In the genomic region with DNA sequence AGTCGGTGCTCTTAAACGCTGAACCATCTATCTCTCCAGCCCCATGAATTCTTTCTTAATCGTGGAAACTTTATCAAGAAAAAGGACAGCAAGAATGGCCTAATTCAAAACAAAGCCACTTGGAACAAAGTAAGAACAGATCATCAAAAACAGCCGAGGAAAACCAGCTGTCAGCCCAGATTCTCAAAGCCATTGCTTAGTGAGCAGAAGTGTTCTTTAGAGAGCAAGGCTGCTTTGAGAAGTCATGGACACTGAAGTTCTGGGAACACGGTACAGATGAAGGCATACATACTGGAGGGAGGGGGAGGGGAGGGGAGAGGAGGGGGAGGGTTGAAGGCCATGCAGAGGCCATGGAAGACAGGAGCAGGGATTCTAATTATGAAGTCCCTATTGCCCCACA, we compare ENCODE assay signal across 29 mouse cellular contexts. TPM values are rescaled to one million over a fixed set of nuclear protein-coding genes. Genes with fewer than 3 reads are reported as not detected.
DNase-seq lines count a peak whose midpoint lies in the region; ATAC-seq and TF ChIP-seq lines count a peak whose summit lies in the region.
"Had no signal": no experiment of that assay in that cellular context is flagged by ENCODE, and none has a peak within 500 bp of the region (broad histone marks: within the 10 kb centered on the region; RNA-seq: fewer than 3 reads in every experiment).

No protein-coding gene starts in this region.

- DNase-seq in kidney, postnatal 0 days (ENCODE audit: low spot score): peak; percentile 17
- peak; percentile 57 for DNase-seq in lung, embryonic 14.5 days
- no peak for DNase-seq in lung, postnatal 36 days
- peak; percentile 78 for DNase-seq in lung, postnatal 0 days (ENCODE audit: low spot score)
- no peak for DNase-seq in lung, postnatal 25 days (ENCODE audit: low spot score)
- DNase-seq in embryo, embryonic 9.5 days (ENCODE audit: extremely low spot score): no peak
- DNase-seq: adrenal gland, adult 2 months; adrenal gland, postnatal 14 days; B cell, adult 2 months; cerebellum, adult 11 months; cerebellum, adult 2 months; cerebellum, adult 9-11 months; cerebellum, postnatal 25 days; gastrocnemius, postnatal 25 days; heart, adult 2 months; heart, postnatal 14 days had no signal

- TF ChIP-seq EP300 in lung, postnatal 0 days (IDR thresholded peaks at IDR 0.05): no peak

- no peak overlapping the region for H3K4me3 ChIP-seq in kidney, postnatal 0 days (replicated peaks; ENCODE audit: low read depth, low read length)
- no peak overlapping the region for H3K4me3 ChIP-seq in kidney, embryonic 14.5 days (ENCODE audit: low read length)
- H3K4me3 ChIP-seq in lung, embryonic 14.5 days (ENCODE audit: low read depth, low read length): no peak overlapping the region
- H3K4me3 ChIP-seq in lung, postnatal 0 days (ENCODE audit: low read depth, low read length): no peak overlapping the region
- H3K4me3 ChIP-seq: embryonic facial prominence, embryonic 10.5 days; embryonic facial prominence, embryonic 13.5 days; erythroblast, embryonic 14.5 days; forebrain, embryonic 12.5 days; forebrain, embryonic 15.5 days; heart, adult 2 months; heart, embryonic 10.5 days; heart, embryonic 13.5 days; hindbrain, embryonic 12.5 days; hindbrain, embryonic 15.5 days had no signal

- no peaks in the 10 kb centered on the region for H3K9me3 ChIP-seq in kidney, postnatal 0 days (replicated peaks; ENCODE audit: low read length)
- H3K9me3 ChIP-seq in kidney, embryonic 14.5 days (ENCODE audit: control insufficient read depth, low read length): no peaks in the 10 kb centered on the region
- no peaks in the 10 kb centered on the region for H3K9me3 ChIP-seq in lung, embryonic 14.5 days (ENCODE audit: low read depth, low read length)
- H3K9me3 ChIP-seq in lung, postnatal 0 days (ENCODE audit: low read length): no peaks in the 10 kb centered on the region
- H3K9me3 ChIP-seq: embryonic facial prominence, embryonic 10.5 days; embryonic facial prominence, embryonic 13.5 days; forebrain, embryonic 12.5 days; forebrain, embryonic 15.5 days; G1E; heart, embryonic 10.5 days; heart, embryonic 13.5 days; hindbrain, embryonic 12.5 days; hindbrain, embryonic 15.5 days had no signal

- H3K27ac ChIP-seq in kidney, postnatal 0 days: no peak overlapping the region
- no peak overlapping the region for H3K27ac ChIP-seq in kidney, embryonic 14.5 days (ENCODE audit: low read depth, low read length)
- no peak overlapping the region for H3K27ac ChIP-seq in lung, embryonic 14.5 days (ENCODE audit: low read depth)
- H3K27ac ChIP-seq in lung, postnatal 0 days (ENCODE audit: low read length): no peak overlapping the region; the same call in 1 of the 2 replicates
- H3K27ac ChIP-seq: embryonic facial prominence, embryonic 10.5 days; embryonic facial prominence, embryonic 13.5 days; forebrain, embryonic 12.5 days; forebrain, embryonic 15.5 days; heart, adult 2 months; heart, embryonic 10.5 days; heart, embryonic 13.5 days; hindbrain, embryonic 12.5 days; hindbrain, embryonic 15.5 days had no signal

- H3K27me3 ChIP-seq in kidney, postnatal 0 days (ENCODE audit: insufficient read depth, low read length): no peaks in the 10 kb centered on the region
- no peaks in the 10 kb centered on the region for H3K27me3 ChIP-seq in kidney, embryonic 14.5 days (ENCODE audit: control insufficient read depth, insufficient read depth, low read length)
- H3K27me3 ChIP-seq in lung, embryonic 14.5 days (ENCODE audit: insufficient read depth, low read length): no peaks in the 10 kb centered on the region
- H3K27me3 ChIP-seq in lung, postnatal 0 days (replicated peaks; ENCODE audit: insufficient read depth, low read length): no peaks in the 10 kb centered on the region
- H3K27me3 ChIP-seq: CH12.LX; forebrain, embryonic 12.5 days; forebrain, embryonic 15.5 days; hindbrain, embryonic 12.5 days; hindbrain, embryonic 15.5 days; Patski had no signal

- H3K4me2 ChIP-seq in kidney, postnatal 0 days (ENCODE audit: low read length): no peak overlapping the region
- no peak overlapping the region for H3K4me2 ChIP-seq in kidney, embryonic 14.5 days (replicated peaks; ENCODE audit: low read depth, low read length)
- no peak overlapping the region for H3K4me2 ChIP-seq in lung, embryonic 14.5 days
- H3K4me2 ChIP-seq in lung, postnatal 0 days (replicated peaks; ENCODE audit: low read depth, low read length): no peak overlapping the region
- H3K4me2 ChIP-seq: embryonic facial prominence, embryonic 13.5 days; forebrain, embryonic 12.5 days; forebrain, embryonic 15.5 days; heart, embryonic 13.5 days; hindbrain, embryonic 12.5 days; hindbrain, embryonic 15.5 days had no signal

- no peak for TF ChIP-seq CTCF in kidney, postnatal 0 days (IDR thresholded peaks at IDR 0.05; ENCODE audit: low read depth)
- TF ChIP-seq CTCF in lung, embryonic 14.5 days (IDR thresholded peaks at IDR 0.05; ENCODE audit: low read depth): no peak
- no peak for TF ChIP-seq CTCF in lung, postnatal 0 days (IDR thresholded peaks at IDR 0.05)

- H3K4me1 ChIP-seq in kidney, postnatal 0 days (replicated peaks; ENCODE audit: insufficient read depth, low read length): no peaks in the 10 kb centered on the region
- no peaks in the 10 kb centered on the region for H3K4me1 ChIP-seq in kidney, embryonic 14.5 days (ENCODE audit: control insufficient read depth, insufficient read depth, low read length)
- no peaks in the 10 kb centered on the region for H3K4me1 ChIP-seq in lung, embryonic 14.5 days (ENCODE audit: insufficient read depth)
- no peaks in the 10 kb centered on the region for H3K4me1 ChIP-seq in lung, postnatal 0 days (ENCODE audit: insufficient read depth, low read depth, low read length)
- H3K4me1 ChIP-seq: embryonic facial prominence, embryonic 13.5 days; forebrain, embryonic 12.5 days; forebrain, embryonic 15.5 days; heart, embryonic 10.5 days; hindbrain, embryonic 12.5 days; hindbrain, embryonic 15.5 days had no signal

- no peak overlapping the region for H3K9ac ChIP-seq in kidney, postnatal 0 days (ENCODE audit: low read depth, low read length)
- no peak overlapping the region for H3K9ac ChIP-seq in kidney, embryonic 14.5 days (ENCODE audit: low read depth, low read length)
- no peak overlapping the region for H3K9ac ChIP-seq in lung, embryonic 14.5 days
- no peak overlapping the region for H3K9ac ChIP-seq in lung, postnatal 0 days (replicated peaks; ENCODE audit: low read depth)
- H3K9ac ChIP-seq: embryonic facial prominence, embryonic 13.5 days; forebrain, embryonic 12.5 days; forebrain, embryonic 15.5 days; heart, embryonic 13.5 days; hindbrain, embryonic 12.5 days; hindbrain, embryonic 15.5 days had no signal

- H3K36me3 ChIP-seq in kidney, postnatal 0 days (ENCODE audit: insufficient read depth, low read length): 0 out of 2 replicates have a peak, but pooled peaks cover 18% of the 10 kb centered on the region
- H3K36me3 ChIP-seq in kidney, embryonic 14.5 days (ENCODE audit: control insufficient read depth, insufficient read depth, low read length): no peaks in the 10 kb centered on the region; the same call in 1 of the 2 replicates
- H3K36me3 ChIP-seq in lung, embryonic 14.5 days (ENCODE audit: insufficient read depth): 0 out of 2 replicates have a peak, but pooled peaks cover 3% of the 10 kb centered on the region
- peaks cover 5% of the 10 kb centered on the region; the same call in 1 of the 2 replicates for H3K36me3 ChIP-seq in lung, postnatal 0 days (ENCODE audit: insufficient read depth, low read length)
- H3K36me3 ChIP-seq: embryonic facial prominence, embryonic 10.5 days; embryonic facial prominence, embryonic 13.5 days; forebrain, embryonic 12.5 days; forebrain, embryonic 15.5 days; G1E; heart, embryonic 10.5 days; hindbrain, embryonic 12.5 days; hindbrain, embryonic 15.5 days had no signal

- 67% methylated on average over 5 of the region's 5 CpGs for WGBS in kidney, postnatal 0 days
- WGBS in kidney, embryonic 14.5 days: 70% methylated on average over 5 of the region's 5 CpGs
- 33% methylated on average over 5 of the region's 5 CpGs for WGBS in lung, embryonic 14.5 days
- 53% methylated on average over 5 of the region's 5 CpGs for WGBS in lung, postnatal 0 days

- no peak for ATAC-seq in kidney, postnatal 0 days (replicated peaks; ENCODE audit: low FRiP score, low read depth)
- no peak for ATAC-seq in kidney, embryonic 14.5 days (ENCODE audit: low FRiP score, low TSS enrichment)
- ATAC-seq in lung, embryonic 14.5 days (ENCODE audit: insufficient read depth): peak; percentile 47; the same call in 1 of the 2 replicates
- peak; percentile 88 for ATAC-seq in lung, postnatal 0 days
- ATAC-seq: forebrain, embryonic 15.5 days; Patski had no signal

RNA-seq across cellular contexts. Expression of a gene that starts 13.5 kb away (rescaled TPM):
- 11.9 and 14.0 TPM in 2 replicates for polyA plus RNA-seq in kidney, postnatal 0 days (2015; fragmentation: Nextera tagmentation; extraction: Ambion mirVana)
- 10.2 and 12.2 TPM in 2 replicates for polyA plus RNA-seq in kidney, embryonic 14.5 days (2014; fragmentation: Nextera tagmentation; extraction: Ambion mirVana)
- polyA plus RNA-seq in lung, embryonic 14.5 days (2014; fragmentation: Nextera tagmentation; extraction: Ambion mirVana): 7.6 and 9.2 TPM in 2 replicates
- polyA plus RNA-seq in lung, postnatal 0 days (2015; fragmentation: Nextera tagmentation; extraction: Ambion mirVana): 15.3 and 18.1 TPM in 2 replicates

RNA-seq across cellular contexts. Expression of a gene that starts 43.3 kb away (rescaled TPM):
- polyA plus RNA-seq in kidney, postnatal 0 days (2015; fragmentation: Nextera tagmentation; extraction: Ambion mirVana): 54.9 and 62.9 TPM in 2 replicates
- 28.6 and 55.2 TPM in 2 replicates for polyA plus RNA-seq in kidney, embryonic 14.5 days (2014; fragmentation: Nextera tagmentation; extraction: Ambion mirVana)
- 24.0 and 32.4 TPM in 2 replicates for polyA plus RNA-seq in lung, embryonic 14.5 days (2014; fragmentation: Nextera tagmentation; extraction: Ambion mirVana)
- 45.6 and 57.1 TPM in 2 replicates for polyA plus RNA-seq in lung, postnatal 0 days (2015; fragmentation: Nextera tagmentation; extraction: Ambion mirVana)

RNA-seq across cellular contexts. Expression of a gene that starts 43.6 kb away (rescaled TPM):
- polyA plus RNA-seq in kidney, postnatal 0 days (2015; fragmentation: Nextera tagmentation; extraction: Ambion mirVana): 30.8 and 35.5 TPM in 2 replicates
- 32.9 and 57.7 TPM in 2 replicates for polyA plus RNA-seq in kidney, embryonic 14.5 days (2014; fragmentation: Nextera tagmentation; extraction: Ambion mirVana)
- polyA plus RNA-seq in lung, embryonic 14.5 days (2014; fragmentation: Nextera tagmentation; extraction: Ambion mirVana): 49.3 and 50.6 TPM in 2 replicates
- 25.4 and 27.9 TPM in 2 replicates for polyA plus RNA-seq in lung, postnatal 0 days (2015; fragmentation: Nextera tagmentation; extraction: Ambion mirVana)

RNA-seq across cellular contexts. Expression of a gene that starts 53.1 kb away (rescaled TPM):
- polyA plus RNA-seq in kidney, postnatal 0 days (2015; fragmentation: Nextera tagmentation; extraction: Ambion mirVana): 524 and 542 TPM in 2 replicates
- 316 and 388 TPM in 2 replicates for polyA plus RNA-seq in kidney, embryonic 14.5 days (2014; fragmentation: Nextera tagmentation; extraction: Ambion mirVana)
- polyA plus RNA-seq in lung, embryonic 14.5 days (2014; fragmentation: Nextera tagmentation; extraction: Ambion mirVana): 284 and 295 TPM in 2 replicates
- polyA plus RNA-seq in lung, postnatal 0 days (2015; fragmentation: Nextera tagmentation; extraction: Ambion mirVana): 207 and 222 TPM in 2 replicates

Comparison
In these comparisons a context has a peak if more than half of its experiments do, and no peak if none do; other contexts are left out.
1. DNase-seq: peak in kidney, postnatal 0 days (single experiment), lung, embryonic 14.5 days (single experiment) and lung, postnatal 0 days (single experiment); none in lung, postnatal 36 days (single experiment), lung, postnatal 25 days (single experiment) and embryo, embryonic 9.5 days (single experiment).
2. ATAC-seq: peak in lung, embryonic 14.5 days (single experiment) and lung, postnatal 0 days (single experiment); none in kidney, postnatal 0 days (single experiment) and kidney, embryonic 14.5 days (single experiment).